Mouse (Mus musculus): ENCODE measurements around the gene Ybey. TPM values are rescaled to one million over a fixed set of nuclear protein-coding genes. Genes with fewer than 3 reads are reported as not detected.

The Ybey gene
- polyA plus RNA-seq (2016; fragmentation: Nextera tagmentation; extraction: Ambion mirVana): 8.0 and 9.1 TPM in 2 replicates

GRCm38 (mm10) chr10:76468203-76469162 lies at the start of gene Ybey, which contains the start of gene Mcm3ap:
Ybey (minus strand) TSS chr10:76469114.
Mcm3ap (plus strand) TSS chr10:76468927.
- WGBS: 2% methylated on average over 55 of the region's 55 CpGs
- ATAC-seq (ENCODE audit: low FRiP score): peak; percentile 99
- peaks cover 29% of the 10 kb centered on the region for H3K36me3 ChIP-seq (replicated peaks)
- no peaks in the 10 kb centered on the region for H3K9me3 ChIP-seq
- peak within 1 kb of the TSS; percentile 77 for H3K4me3 ChIP-seq (replicated peaks)
- H3K27me3 ChIP-seq: no peaks in the 10 kb centered on the region
- H3K27ac ChIP-seq: peak within 1 kb of the TSS; percentile 89
- peak within 1 kb of the TSS; percentile 61 for H3K4me2 ChIP-seq
- peaks cover 13% of the 10 kb centered on the region; the same call in 1 of the 2 replicates for H3K4me1 ChIP-seq
- H3K9ac ChIP-seq: peak within 1 kb of the TSS; percentile 85

GRCm38 (mm10) chr10:76512965-76513583 lies 44.2 kb upstream of the Ybey start:
- Histone ChIP-seq H3K9ac (no peak overlapping the region), H3K36me3 (replicated peaks) (peaks cover 76% of the 10 kb centered on the region), H3K4me1 (no peaks in the 10 kb centered on the region), H3K27ac (no peak overlapping the region), H3K4me2 (no peak overlapping the region), H3K9me3 (no peaks in the 10 kb centered on the region; the same call in 1 of the 2 replicates), H3K4me3 (replicated peaks) (no peak overlapping the region), H3K27me3 (no peaks in the 10 kb centered on the region)
- WGBS: 53% methylated on average over 5 of the region's 5 CpGs
- ATAC-seq (ENCODE audit: low FRiP score): peak; percentile 79

- H3K9me3 ChIP-seq: no peaks in the 10 kb centered on the region
- no peak for ATAC-seq (ENCODE audit: low FRiP score)
- H3K36me3 ChIP-seq (replicated peaks): peaks cover 86% of the 10 kb centered on the region
- no peaks in the 10 kb centered on the region for H3K4me1 ChIP-seq
- H3K27me3 ChIP-seq: no peaks in the 10 kb centered on the region
- H3K9ac ChIP-seq: no peak overlapping the region
- no peak overlapping the region for H3K4me3 ChIP-seq (replicated peaks)
- 92% methylated on average over 7 of the region's 7 CpGs for WGBS
- H3K27ac ChIP-seq: no peak overlapping the region
- H3K4me2 ChIP-seq: no peak overlapping the region
Measured at GRCm38 (mm10) chr10:76505865-76506264, 37.0 kb upstream of the Ybey start.

GRCm38 (mm10) chr10:76504271-76504943 lies 35.5 kb upstream of the Ybey start:
- H3K9me3 ChIP-seq: no peaks in the 10 kb centered on the region
- no peak overlapping the region for H3K27ac ChIP-seq
- H3K4me2 ChIP-seq: no peak overlapping the region
- ATAC-seq (ENCODE audit: low FRiP score): no peak
- H3K4me3 ChIP-seq (replicated peaks): no peak overlapping the region
- WGBS: 89% methylated on average over 11 of the region's 11 CpGs
- peaks cover 90% of the 10 kb centered on the region for H3K36me3 ChIP-seq (replicated peaks)
- no peak overlapping the region for H3K9ac ChIP-seq
- H3K27me3 ChIP-seq: no peaks in the 10 kb centered on the region
- no peaks in the 10 kb centered on the region for H3K4me1 ChIP-seq

- ATAC-seq (ENCODE audit: low FRiP score): no peak
- H3K4me2 ChIP-seq: no peak overlapping the region
- no peaks in the 10 kb centered on the region for H3K9me3 ChIP-seq
- H3K36me3 ChIP-seq (replicated peaks): peaks cover 90% of the 10 kb centered on the region
- WGBS: 96% methylated on average over 4 of the region's 4 CpGs
- no peaks in the 10 kb centered on the region for H3K27me3 ChIP-seq
- no peak overlapping the region for H3K4me3 ChIP-seq (replicated peaks)
- H3K27ac ChIP-seq: no peak overlapping the region
- no peaks in the 10 kb centered on the region for H3K4me1 ChIP-seq
- no peak overlapping the region for H3K9ac ChIP-seq
Measured at GRCm38 (mm10) chr10:76497522-76497921, 28.6 kb upstream of the Ybey start.

DNA sequence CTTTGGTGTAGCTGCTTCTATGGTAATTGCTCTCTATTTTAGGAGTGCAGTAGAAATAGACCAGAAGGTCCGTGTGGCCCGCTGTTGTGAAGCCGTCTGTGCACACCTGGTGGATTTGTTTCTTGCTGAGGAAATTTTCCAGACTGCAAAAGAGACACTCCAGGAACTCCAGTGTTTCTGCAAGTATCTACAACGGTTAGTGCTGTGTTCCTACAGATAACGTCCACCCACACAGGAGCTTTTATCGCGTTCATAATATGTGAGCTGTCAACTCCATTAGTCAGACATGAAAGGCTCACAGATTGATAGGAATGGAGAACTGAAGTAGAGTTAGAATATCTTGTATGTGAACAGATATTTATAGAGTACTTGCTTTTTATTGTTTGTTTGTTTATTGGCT lies 27.5 kb upstream of the Ybey start:
- H3K4me1 ChIP-seq: no peaks in the 10 kb centered on the region
- H3K4me3 ChIP-seq (replicated peaks): no peak overlapping the region
- WGBS: 95% methylated on average over 7 of the region's 7 CpGs
- no peak overlapping the region for H3K27ac ChIP-seq
- peaks cover 86% of the 10 kb centered on the region for H3K36me3 ChIP-seq (replicated peaks)
- no peak for ATAC-seq (ENCODE audit: low FRiP score)
- no peaks in the 10 kb centered on the region for H3K27me3 ChIP-seq
- no peak overlapping the region for H3K4me2 ChIP-seq
- no peak overlapping the region for H3K9ac ChIP-seq
- no peaks in the 10 kb centered on the region for H3K9me3 ChIP-seq

DNA sequence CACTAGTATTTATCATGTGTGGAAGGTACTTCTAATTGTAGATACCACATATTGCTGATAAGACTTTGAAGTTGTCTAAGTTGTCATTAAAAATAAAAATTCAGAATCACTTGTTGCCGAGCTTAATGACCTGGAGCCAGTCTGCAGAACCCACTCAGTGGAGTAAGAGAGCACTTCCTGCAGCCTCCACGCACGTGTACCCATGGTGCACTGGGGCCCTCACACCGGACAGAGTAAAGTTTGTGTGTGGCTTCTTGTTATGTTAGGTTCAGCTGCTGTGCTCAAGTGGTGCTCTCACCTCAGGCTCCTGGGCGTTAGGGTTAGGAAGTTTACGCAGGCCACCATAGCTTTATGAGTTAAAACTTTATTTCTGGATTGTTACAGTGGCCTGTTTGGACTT lies 26.6 kb upstream of the Ybey start:
- Histone ChIP-seq H3K27me3 (no peaks in the 10 kb centered on the region), H3K4me1 (no peaks in the 10 kb centered on the region), H3K9ac (no peak overlapping the region), H3K9me3 (no peaks in the 10 kb centered on the region), H3K36me3 (replicated peaks) (peaks cover 87% of the 10 kb centered on the region), H3K4me2 (no peak overlapping the region), H3K4me3 (replicated peaks) (no peak overlapping the region), H3K27ac (no peak overlapping the region)
- 92% methylated on average over 6 of the region's 6 CpGs for WGBS
- ATAC-seq (ENCODE audit: low FRiP score): no peak

GRCm38 (mm10) chr10:76493527-76493926 lies 24.6 kb upstream of the Ybey start:
- H3K9ac ChIP-seq: no peak overlapping the region
- no peaks in the 10 kb centered on the region for H3K9me3 ChIP-seq
- H3K27ac ChIP-seq: no peak overlapping the region
- H3K4me1 ChIP-seq: no peaks in the 10 kb centered on the region
- WGBS: 81% methylated on average over 1 of the region's 1 CpGs
- H3K36me3 ChIP-seq (replicated peaks): peaks cover 87% of the 10 kb centered on the region
- H3K4me3 ChIP-seq (replicated peaks): no peak overlapping the region
- no peak overlapping the region for H3K4me2 ChIP-seq
- no peak for ATAC-seq (ENCODE audit: low FRiP score)
- no peaks in the 10 kb centered on the region for H3K27me3 ChIP-seq

DNA sequence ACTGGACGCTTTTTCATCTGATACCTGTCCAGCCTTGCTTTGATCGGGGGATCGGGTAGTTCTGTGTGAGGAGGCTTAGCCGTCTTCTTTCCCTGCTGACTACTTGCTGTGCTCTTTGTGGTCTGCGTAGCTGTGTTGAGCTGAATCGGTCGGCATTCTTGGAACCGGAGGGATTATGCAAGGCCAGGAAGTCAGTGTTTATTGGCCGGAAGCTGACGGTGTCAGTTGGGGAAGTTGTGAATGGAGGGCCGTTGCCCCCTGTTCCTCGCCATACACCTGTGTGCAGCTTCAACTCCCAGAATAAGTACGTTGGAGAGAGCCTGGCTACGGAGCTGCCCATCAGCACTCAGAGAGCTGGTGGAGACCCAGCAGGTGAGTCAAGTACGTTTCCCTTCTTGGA lies 20.3 kb upstream of the Ybey start:
- H3K9ac ChIP-seq: no peak overlapping the region
- H3K36me3 ChIP-seq (replicated peaks): peaks cover 92% of the 10 kb centered on the region
- H3K27me3 ChIP-seq: no peaks in the 10 kb centered on the region
- ATAC-seq (ENCODE audit: low FRiP score): no peak
- no peaks in the 10 kb centered on the region for H3K4me1 ChIP-seq
- no peak overlapping the region for H3K27ac ChIP-seq
- no peak overlapping the region for H3K4me2 ChIP-seq
- no peak overlapping the region for H3K4me3 ChIP-seq (replicated peaks)
- 94% methylated on average over 15 of the region's 15 CpGs for WGBS
- H3K9me3 ChIP-seq: no peaks in the 10 kb centered on the region

- H3K9ac ChIP-seq: no peak overlapping the region
- ATAC-seq (ENCODE audit: low FRiP score): no peak
- H3K4me3 ChIP-seq (replicated peaks): no peak overlapping the region
- H3K27me3 ChIP-seq: no peaks in the 10 kb centered on the region
- H3K27ac ChIP-seq: no peak overlapping the region
- H3K9me3 ChIP-seq: no peaks in the 10 kb centered on the region
- H3K4me2 ChIP-seq: no peak overlapping the region
- H3K36me3 ChIP-seq (replicated peaks): peaks cover 91% of the 10 kb centered on the region
- WGBS: 96% methylated on average over 8 of the region's 8 CpGs
- H3K4me1 ChIP-seq: no peaks in the 10 kb centered on the region
Measured at GRCm38 (mm10) chr10:76488265-76488664, 19.4 kb upstream of the Ybey start.

DNA sequence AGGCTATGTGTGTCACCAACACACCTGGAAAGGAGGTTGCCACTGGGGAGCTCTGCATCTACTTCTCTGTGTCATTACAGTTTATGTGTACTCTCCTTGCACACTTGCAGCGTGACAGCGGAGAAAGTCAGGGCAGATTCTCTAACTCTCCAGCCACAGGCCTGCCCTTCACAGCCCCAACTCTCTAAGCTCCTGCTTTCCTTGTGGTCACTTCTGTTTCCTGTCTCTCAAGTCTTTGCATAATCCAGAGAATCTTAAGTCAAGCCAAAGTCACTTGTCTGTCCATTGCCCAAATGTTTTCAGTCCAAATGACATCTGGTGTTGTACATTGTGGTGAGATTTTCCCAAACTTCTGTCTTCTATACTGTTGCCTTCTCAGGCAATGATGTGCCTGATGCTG lies 17.4 kb upstream of the Ybey start:
- Histone ChIP-seq H3K4me3 (replicated peaks) (no peak overlapping the region), H3K4me1 (no peaks in the 10 kb centered on the region), H3K27me3 (no peaks in the 10 kb centered on the region), H3K36me3 (replicated peaks) (peaks cover 94% of the 10 kb centered on the region), H3K27ac (no peak overlapping the region), H3K9ac (no peak overlapping the region), H3K9me3 (no peaks in the 10 kb centered on the region), H3K4me2 (no peak overlapping the region)
- WGBS: 95% methylated on average over 2 of the region's 2 CpGs
- no peak for ATAC-seq (ENCODE audit: low FRiP score)

GRCm38 (mm10) chr10:76481480-76481879 lies 12.6 kb upstream of the Ybey start:
- Histone ChIP-seq H3K9ac (no peak overlapping the region), H3K4me2 (no peak overlapping the region), H3K36me3 (replicated peaks) (peaks cover 93% of the 10 kb centered on the region), H3K27ac (no peak overlapping the region), H3K4me1 (no peaks in the 10 kb centered on the region), H3K27me3 (no peaks in the 10 kb centered on the region), H3K4me3 (replicated peaks) (no peak overlapping the region), H3K9me3 (no peaks in the 10 kb centered on the region)
- WGBS: 91% methylated on average over 6 of the region's 6 CpGs
- no peak for ATAC-seq (ENCODE audit: low FRiP score)
